Mouse (Mus musculus): ENCODE results near the gene Hamp. TPM values are rescaled to one million over a fixed set of nuclear protein-coding genes. Genes with fewer than 3 reads are reported as not detected.

The Hamp gene
- total RNA-seq (2014; fragmentation: Nextera tagmentation), result not detected in 2 replicates
- total RNA-seq (2017), result not detected in 2 replicates

DNA sequence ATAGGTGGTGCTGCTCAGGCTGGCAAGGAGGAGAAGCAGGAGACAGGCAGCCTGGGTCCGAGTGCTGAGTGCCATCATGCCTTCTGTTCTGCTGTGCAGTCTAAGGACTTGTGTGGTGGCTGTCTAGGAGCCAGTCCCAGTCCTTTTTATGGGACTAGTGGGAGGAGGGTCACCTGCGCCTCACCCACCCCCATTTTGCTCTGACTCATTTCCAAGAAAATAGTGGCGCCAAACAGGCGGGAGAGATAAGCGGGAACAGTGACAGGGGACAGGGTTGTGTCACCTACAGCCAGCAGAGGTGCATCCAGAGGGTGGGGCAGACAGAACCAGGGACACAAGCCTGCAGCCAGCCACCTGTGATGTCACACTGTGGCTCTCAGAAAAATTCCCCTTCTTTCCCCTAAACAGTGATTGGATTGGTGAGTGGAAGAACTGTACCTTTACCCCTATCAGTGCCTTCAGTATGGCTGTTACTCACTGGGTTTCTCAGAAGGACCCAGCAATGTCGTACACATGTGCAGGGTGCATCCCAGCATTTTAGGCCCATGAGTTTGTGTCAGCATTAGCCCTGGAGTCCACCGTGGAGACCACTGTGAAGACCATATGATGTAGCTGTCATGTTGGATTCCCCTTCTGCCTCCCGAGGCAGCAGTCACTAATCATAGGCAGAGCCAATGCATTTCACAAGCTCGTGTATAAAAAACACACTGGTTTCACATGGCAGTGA is at the start of gene Hamp:
Hamp (minus strand) TSS at position 124 of the 727 bp plus-strand sequence.
- ATAC-seq (replicated peaks; ENCODE audit: low FRiP score, low TSS enrichment, poor library complexity, severe bottlenecking), result 0 out of 2 replicates have a peak, but pooled peaks have one; percentile 15

DNA sequence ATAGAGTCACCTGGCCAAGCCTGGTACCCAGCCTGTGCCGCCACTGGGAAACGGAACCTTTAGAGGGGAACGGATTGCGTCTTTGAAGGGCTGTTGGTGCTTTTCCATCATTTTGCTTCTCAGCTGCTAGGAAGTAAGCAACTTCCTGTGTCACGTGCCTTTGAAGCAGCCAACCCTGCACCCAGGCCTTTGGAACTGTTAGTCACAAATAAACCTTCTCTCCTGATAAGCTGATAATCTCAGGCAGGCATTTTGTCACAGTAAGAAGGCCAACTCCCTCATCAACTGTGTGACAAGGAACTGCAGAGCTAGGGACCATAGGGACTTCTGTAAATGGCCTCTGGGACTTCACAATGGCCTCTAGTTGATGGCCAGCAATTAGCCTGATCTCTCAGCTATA is 48.3 kb upstream of the Hamp start:
- no peak for ATAC-seq (replicated peaks; ENCODE audit: low FRiP score, low TSS enrichment, poor library complexity, severe bottlenecking)

DNA sequence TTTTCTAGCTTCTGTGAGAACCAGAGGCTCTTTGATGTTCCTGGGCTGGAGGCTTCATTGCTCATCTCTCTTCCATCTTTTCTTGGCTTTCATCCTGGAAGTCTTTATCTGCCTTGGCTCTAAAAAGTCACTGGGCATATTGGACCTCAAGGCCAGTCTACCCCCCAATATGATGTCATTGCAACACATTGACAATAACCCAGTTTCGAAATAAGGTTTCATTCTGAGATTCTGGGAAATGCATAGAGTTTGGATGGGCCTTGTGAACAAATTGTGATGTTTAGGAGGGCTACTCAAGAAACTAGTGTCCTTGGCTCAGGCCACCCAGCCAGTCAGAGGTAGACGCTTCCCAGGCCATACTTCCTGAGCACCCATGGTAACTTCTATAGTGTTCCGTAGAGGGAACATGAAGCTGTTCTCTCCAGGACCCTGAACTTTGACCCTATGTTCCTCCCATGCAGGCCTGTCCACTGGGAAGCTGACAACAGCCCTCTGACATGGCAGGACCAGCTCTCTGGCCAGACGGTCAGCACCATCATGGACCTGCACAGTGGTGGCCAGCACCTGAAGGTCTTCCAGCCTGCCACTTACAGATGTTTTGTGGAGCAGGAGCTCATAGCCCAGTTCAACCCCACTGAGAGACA is 44.8 kb upstream of the Hamp start:
- ATAC-seq (replicated peaks; ENCODE audit: low FRiP score, low TSS enrichment, poor library complexity, severe bottlenecking), result no peak

DNA sequence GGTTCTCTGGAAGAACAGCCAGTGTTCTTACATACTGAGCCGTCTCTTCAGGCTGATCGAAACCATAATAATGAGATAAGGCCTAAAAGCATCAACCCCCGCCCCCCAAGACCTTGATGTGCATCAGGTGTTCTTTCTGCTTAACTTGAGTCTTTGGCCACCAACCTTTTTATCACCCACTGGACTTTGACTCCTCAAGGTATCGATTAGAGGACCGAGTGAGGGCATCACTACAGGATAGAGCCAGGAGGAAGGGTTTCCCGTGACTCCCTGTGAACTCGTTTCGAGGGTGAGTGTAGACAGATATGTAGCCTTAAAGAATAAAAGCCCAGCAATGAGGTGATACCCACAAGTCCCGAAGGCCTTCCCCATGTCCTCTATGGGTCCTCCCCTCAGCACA is 41.5 kb upstream of the Hamp start:
- ATAC-seq (replicated peaks; ENCODE audit: low FRiP score, low TSS enrichment, poor library complexity, severe bottlenecking), result no peak

DNA sequence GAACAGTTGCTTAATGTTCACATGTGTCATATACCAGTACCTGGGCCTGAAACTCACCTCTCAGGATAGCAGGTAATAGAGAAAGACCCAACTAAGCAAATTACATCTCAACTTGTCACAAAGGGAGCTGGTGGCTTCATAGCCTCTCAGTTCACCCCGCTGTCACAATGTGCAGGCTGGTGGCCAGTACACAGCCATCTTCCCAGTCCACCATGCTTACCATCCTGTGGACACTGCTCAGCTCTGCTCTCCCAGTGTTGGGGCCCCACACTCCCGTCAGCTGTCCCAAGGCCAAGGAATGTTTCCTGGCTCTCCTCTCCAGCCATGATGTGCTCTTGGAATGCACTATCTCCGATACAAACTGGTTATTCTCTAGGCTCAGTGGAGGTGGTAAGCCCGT is 37.9 kb upstream of the Hamp start:
- no peak for ATAC-seq (replicated peaks; ENCODE audit: low FRiP score, low TSS enrichment, poor library complexity, severe bottlenecking)

DNA sequence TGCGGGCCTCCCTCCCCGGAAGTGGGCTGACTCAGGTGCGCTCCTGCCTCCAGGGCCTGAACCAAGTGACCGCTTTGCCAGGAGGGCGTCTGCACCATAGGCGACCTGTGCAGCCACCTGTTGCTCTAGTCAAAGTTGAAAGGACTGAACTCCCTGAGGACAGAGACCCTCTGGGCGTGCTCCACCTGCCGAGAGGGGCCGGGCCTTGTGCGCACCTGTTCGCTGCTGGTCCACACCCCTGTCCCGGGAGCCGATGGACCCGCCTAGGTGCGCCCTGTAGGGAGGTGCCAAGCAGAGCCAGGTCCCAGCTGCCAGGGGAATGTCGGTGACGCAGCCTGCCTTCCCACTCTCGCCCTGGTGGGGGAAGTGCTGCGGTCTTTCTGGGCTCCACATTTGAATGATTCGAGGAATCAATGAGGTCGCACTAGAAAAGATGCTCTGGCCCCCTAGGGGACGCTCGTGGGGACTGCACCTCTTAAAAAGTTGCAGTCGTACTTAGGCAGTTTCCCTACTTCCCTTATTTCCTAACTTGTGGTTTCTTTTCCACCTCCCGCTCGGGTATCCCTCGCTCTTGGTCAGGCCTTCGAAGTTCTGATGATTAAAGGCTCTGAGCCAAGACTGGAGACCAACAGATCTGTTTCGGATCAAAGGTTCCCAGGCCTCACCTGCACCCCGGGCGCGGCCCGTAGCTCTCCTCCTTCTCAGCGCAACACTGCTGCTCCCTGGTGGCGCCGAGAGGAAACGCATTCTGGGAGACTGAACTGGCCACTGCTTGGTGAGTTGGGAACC is 29.9 kb upstream of the Hamp start, which contains the start of gene Fam187b:
Fam187b (plus strand) TSS at position 290 of the 789 bp plus-strand sequence.
- ATAC-seq (replicated peaks; ENCODE audit: low FRiP score, low TSS enrichment, poor library complexity, severe bottlenecking), result peak; percentile 93

DNA sequence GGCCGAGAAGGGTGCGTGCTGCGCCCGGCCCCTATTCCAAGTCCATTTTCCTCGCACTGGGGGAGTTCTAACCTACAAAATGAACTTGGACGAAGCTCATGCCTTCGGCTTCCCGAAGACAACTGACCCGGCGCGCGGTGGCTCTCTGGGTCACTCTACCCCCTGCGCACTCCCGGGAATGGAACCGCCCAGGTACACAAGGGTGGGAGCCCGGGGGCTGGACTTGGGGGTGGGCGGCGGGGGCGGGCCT is 29.3 kb upstream of the Hamp start, which contains the start of gene Lsr:
Lsr (minus strand) TSS at position 214 of the 250 bp plus-strand sequence.
- no peak for ATAC-seq (replicated peaks; ENCODE audit: low FRiP score, low TSS enrichment, poor library complexity, severe bottlenecking)

DNA sequence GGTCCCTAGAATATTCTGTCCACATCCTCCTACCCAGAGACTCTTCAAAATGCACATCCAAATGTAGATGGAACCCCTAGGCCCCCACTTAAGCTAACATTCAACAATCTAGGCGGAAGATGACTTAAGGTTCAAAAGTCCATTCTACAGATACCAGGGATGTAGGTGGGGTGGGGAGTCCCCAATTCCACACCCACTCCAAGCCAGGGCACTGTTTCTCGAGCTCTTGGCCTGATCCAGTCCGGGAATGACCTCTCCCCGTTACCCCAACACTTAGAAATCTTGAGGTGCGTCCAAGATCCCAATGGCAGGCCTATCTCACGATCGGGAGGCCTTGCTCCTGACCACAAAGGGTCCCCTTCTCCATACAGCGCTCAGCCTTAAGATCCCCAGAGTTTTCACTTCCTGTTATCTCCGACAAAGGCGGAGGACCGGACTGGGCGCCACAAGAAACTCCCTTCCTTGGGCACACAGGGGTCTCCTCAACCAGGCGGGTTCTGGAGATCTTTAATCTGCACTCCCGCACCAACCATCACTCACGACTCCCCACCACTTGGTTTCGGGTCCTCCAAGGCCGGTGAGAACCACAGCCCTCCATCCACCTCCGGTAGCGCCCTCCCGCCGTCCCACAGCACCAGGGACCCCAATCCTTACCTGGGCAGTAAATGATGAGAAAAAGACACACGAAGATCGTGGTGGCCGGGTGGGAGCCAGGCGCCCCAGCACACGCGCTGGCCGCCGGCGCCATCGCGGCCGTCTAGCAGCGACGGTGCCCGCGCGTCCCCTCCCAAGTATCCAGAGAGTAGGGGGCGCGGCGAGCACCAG is 28.8 kb upstream of the Hamp start:
- no peak for ATAC-seq (replicated peaks; ENCODE audit: low FRiP score, low TSS enrichment, poor library complexity, severe bottlenecking)

DNA sequence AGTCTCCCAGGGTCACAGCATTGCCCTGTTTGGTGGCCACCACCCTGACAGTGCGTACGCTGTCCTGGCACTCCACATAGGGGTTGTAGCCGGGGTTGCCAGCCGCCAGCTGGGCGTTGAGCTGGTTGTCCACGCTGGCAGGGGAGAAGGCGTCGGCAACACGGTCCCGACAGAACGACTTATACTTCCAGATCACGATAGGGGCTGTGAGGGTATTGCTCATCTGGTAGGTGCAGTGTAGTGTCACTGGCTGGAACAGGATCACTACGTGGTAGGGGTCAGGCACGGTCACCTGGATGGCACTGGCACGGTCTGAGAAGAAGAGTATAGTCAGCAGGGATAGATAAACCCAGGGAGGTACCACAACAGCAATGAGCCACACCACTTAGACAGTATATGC is 28.1 kb upstream of the Hamp start:
- no peak for ATAC-seq (replicated peaks; ENCODE audit: low FRiP score, low TSS enrichment, poor library complexity, severe bottlenecking)

DNA sequence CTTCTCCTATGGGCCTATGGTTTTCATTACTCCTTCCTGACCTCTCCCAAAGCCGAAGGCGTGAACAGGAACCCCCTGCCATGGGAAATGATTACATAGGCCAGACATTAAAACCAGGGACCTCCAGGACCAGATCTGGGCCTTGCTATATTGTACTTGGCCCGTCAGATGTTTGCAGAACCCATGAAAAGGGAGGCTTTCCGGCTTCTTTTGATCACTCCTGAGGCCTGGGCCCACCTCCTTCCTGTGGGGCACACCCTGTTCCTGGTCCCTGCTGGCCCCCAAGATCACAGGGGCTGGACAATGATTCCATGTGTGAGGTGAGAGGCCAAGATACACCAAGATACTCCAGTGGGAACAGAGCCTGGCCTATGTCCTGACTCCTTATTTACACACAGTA is 25.3 kb upstream of the Hamp start:
- ATAC-seq (replicated peaks; ENCODE audit: low FRiP score, low TSS enrichment, poor library complexity, severe bottlenecking), result no peak

DNA sequence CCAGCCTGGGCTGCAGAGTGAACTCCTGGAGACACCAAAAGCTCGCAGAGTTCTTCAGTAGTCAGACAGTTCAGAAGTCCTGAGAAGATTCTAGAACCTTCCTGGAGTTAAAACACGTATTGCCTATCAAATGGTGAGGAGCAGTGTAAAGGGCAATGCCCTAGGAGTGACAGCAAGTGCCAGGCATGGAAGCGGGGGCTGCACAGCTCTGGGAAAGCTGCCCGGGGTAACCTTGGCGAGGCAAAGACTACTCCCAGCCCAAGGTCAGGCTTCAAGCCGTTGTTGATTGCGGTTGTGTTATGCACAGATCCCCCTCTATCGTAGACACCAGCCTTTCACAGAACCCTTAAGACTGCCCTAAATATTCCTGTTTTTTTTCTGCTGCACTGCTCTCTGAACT is 24.8 kb upstream of the Hamp start:
- ATAC-seq (replicated peaks; ENCODE audit: low FRiP score, low TSS enrichment, poor library complexity, severe bottlenecking), result no peak

DNA sequence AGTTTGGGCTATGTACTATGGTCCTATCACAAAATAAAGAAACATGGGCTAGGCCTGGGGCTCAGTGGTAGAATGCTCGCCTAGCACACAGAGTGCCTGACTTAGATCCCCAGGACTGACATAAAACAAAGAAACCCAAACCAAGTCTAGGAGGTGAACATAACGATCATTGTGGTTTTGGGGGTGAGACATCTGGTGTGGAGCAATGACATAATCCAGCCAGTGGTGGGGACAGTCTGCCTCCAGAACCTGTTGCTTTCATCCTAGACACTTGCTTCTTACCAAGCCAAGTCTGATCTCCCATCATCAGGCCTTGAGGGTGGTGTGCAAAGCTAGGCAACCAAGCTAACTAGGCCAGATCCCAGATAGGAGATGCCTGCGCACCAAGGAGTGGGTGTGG is 22.8 kb upstream of the Hamp start:
- no peak for ATAC-seq (replicated peaks; ENCODE audit: low FRiP score, low TSS enrichment, poor library complexity, severe bottlenecking)

DNA sequence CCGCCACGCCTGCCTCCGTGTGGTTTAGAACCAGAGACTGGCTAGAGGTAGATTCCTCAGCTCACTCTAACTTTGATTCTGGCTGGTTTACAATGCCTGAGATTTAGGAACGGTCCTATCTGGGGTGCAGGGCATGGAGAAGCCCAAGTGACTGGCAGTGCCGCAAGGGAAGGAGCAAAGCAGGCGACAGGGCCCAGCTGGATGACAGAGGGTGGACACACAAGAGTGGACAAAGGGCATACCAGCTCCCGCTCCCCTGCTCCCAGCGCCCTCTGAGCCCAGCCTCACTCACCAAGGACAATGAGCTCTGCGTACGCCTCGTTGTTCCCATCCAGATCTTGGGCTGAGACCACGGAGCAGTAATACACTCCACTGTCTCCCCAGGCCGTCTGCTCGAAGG is 21.8 kb upstream of the Hamp start:
- no peak for ATAC-seq (replicated peaks; ENCODE audit: low FRiP score, low TSS enrichment, poor library complexity, severe bottlenecking)

DNA sequence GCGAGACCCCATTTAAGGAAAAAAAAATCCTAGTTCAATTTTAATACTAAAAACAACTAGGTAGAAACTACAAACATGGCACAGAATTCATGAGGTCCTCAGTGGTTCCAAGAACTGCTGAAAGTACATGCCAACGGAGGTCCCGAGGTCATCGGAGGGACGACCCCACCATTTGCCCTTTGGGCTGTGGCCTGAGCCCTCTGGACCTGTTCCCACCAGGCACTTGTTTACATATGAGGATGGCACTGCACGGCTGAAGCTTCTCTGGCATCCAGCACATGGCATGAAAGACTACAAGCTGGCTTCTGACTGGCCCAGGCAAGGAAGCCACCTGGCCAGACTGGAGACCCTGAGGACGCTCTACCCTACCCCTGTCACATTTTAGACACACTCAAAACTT is 20.5 kb upstream of the Hamp start:
- ATAC-seq (replicated peaks; ENCODE audit: low FRiP score, low TSS enrichment, poor library complexity, severe bottlenecking), result no peak

DNA sequence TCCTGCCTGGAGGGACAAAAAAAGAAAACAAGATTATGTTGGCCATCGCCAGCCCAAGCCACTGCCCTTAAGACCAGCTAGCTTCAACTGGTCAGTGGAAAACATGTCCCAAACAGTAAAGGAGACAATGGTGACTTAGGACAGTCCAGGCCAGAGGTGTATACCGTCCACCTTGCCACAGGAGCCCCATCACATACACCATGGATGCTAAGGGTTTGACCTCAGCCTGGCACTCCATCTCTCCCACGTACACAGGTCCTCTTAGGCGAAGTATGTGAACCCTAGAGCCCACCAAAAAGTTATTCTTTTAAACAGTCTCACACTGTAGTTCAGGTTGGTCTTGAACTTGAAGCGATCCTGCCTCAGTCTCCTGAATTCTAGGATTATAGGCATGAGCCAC is 19.0 kb upstream of the Hamp start:
- ATAC-seq (replicated peaks; ENCODE audit: low FRiP score, low TSS enrichment, poor library complexity, severe bottlenecking), result no peak

DNA sequence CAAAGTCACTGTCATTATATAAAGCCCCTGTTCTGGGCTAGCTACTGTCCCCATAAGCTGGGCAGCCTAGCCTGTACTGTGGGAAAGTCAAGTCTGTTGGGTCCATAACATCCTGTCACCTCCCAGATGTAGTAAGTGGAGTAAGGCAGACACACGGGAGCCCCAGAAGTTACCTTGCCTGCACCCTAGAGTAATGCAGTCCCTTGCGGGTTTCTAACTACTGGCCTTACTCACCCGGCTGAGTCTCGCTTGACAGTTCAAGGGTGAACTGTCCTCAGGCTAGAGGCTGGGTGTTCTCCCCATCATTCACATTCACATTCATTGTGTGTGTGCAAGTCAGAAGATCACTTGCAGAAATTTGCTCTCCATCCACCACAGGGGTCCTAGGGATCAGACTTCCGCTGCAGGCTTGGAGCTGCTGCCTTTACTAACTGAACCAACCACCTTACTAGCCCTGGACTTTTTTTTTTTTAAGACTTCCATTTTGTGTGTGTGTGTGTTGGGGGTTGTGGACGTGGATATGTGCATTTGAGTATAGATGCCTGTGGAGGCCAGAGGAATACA is 16.0 kb upstream of the Hamp start:
- ATAC-seq (replicated peaks; ENCODE audit: low FRiP score, low TSS enrichment, poor library complexity, severe bottlenecking), result no peak

DNA sequence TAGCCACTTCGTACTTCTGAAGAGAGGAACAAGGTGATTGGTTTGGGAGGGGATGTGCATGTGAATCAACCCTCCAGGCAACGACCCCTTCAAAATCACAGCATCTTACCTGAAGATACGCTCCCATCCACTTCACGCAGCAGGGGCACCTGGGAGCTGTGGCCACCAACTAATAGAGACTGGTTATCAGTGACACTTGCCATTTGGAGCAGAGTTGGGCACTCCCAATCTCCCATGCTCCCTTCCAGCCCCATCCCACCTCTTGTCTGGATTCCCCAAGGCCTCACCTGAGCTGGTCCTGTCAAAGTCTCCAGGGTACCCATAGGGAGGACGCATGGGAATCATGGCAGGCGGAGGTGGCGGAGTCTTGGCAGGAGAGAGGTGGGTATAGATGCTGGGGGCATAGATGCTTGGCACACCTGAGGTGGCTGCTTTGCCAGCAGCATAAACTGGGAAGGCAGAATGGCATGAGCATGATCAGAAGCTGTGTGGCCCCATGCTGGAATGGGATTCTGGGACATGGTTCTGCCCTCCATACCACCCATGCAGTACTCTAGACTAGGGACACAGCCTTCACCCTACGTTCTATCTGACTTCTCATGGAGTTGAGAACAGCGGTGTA is 15.1 kb upstream of the Hamp start:
- ATAC-seq (replicated peaks; ENCODE audit: low FRiP score, low TSS enrichment, poor library complexity, severe bottlenecking), result no peak

DNA sequence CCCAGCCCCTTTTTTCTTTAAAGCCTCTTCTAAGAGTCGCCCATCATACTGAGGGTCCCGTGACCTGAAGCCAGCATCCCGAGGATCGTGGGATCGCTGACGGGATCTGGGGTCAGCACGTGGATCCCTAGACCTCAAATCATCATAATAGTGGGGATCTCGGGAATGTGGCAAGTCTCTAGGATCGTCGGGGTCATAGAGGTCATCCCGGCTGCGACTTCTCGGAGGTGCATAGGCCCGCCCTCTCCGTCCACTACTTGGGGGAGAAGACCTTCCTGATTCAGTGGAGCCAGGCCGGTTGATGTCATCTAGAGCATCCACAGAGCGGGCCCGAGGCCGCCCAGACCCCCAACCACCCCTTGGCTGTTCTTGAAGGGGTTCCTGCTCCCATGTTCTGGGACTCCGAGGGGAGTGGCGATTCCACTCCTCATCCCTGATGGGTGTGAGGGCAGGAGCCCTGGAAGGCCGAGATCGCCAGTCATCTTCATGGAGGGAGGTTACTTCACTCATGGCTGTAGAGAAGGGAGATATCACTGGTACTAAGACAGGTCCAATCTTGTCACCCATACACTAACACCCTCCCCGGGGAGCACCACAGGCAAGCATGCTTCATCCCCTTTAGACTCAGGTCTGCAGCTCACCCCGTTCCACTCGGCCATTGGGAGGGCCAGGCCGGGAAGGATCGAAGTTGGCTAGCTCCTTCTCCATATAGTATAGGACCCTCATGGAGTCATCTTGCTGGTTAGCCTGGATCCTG is 14.5 kb upstream of the Hamp start:
- no peak for ATAC-seq (replicated peaks; ENCODE audit: low FRiP score, low TSS enrichment, poor library complexity, severe bottlenecking)
